Mouse (Mus musculus) lung, postnatal 10 days (tissue): ENCODE results near the gene Map4.

Experiments used
- DNase-seq: peaks from one replicate; pipeline ENCODE4 v3.0.0; 2021

Map4 gene

GRCm38 (mm10) chr9:109931257-109932171, at the start of gene Map4:
Gene Map4, plus strand, starts transcription at chr9:109931460.
- peak; percentile 99 for DNase-seq

DNA sequence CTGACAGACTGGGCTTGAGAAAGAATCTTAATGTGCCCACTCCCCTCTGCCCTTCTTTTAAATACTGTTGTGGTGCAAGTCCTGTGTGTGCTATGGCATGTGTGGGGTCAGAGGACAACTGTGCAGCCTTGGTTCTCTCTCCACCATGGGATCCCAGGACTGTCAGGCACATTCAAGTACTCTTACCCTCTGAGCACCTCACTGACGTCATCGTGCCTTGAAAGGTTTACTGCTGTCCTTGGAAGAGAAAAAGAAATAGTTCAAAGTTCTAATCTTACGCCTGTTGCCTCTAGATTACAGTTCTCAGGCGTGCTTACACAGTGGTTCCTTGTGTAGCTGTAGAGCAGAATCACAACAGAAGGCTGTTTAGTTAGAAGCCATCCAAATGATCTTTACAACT, 45.0 kb upstream of the Map4 start:
- no peak for DNase-seq

DNA sequence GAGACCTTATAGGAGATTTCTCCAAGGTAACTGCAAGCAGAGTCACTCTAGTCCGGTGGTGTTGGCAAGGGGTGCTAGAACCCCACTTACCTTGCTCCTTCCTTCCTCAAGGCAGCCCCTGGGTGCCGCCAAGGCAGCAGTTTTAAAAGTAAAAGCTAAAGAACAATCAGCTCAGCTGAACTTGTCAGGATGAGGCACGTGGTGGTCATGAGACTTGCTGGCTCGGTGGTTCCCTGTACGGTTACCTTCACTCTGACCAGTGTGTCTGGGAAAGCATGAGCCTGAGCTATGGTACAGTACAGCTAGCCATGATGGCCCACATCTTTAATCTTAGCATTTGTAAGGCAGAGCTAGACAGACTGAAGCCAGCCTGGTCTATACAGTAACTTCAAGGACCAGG, 43.9 kb upstream of the Map4 start:
- DNase-seq = no peak

- no peak for DNase-seq
Observed at GRCm38 (mm10) chr9:109891501-109891900, 39.8 kb upstream of the Map4 start.

DNA sequence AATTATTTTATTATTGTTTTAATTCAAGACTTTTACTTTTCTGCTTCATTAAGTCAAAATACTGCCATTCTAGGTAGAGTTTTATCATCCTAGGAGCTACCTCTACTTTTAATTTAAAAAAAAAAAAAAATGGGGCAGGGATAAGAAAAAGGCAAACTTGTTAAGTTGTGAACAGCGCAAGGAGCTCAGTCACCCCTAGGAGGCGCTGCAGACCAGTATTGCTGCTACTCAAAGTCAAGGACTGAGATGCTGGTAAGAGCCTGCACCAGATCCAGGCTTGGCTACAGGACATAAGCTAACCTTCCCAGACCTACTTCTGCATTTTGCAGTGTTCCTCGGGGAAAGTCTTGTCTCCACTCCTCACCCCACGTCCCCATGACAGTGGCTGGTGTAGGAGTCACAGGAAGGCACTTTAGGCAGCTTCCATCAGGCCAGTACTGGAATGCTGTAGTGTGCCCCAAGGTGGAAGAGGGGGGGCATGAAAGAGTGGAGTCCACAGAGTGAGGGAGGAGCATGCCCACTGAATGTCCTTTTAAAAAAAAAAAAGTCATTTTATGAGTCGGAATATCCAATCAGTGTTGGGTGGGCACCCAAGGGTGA, 38.5 kb upstream of the Map4 start:
- peak; percentile 88 for DNase-seq

DNA sequence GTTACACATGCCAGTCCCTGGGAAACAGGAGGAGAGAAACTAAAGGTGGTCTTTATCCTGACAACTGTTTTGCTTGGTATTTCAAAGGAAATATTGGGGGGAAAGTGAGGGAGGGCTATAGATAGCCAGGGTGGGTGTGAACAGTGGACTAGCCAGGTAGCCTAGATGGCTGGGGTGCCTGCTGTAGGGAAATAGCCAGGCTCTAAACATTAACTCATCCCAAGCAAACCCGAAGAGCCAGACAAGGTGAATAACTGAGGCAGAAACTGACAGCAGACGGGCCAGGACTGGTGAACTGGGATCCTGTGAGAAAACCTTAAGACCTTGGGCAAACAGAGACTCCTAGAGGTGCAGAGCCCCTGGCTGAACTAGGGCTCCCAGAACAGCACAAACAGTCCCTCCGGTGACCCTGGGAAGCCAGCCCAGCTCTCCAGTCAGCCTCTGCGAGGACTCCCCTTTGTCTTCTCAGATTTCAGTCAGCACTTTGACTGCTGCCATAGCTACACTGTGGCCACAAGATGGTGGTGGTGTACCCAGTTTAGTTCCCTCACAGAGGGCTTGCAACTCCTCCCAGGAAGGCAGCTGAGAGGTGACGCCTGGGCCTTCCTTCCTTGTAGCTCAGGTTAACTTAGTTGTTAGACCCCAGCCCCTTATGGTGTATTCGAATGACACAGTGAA, 36.7 kb upstream of the Map4 start:
- DNase-seq = peak; percentile 88

DNA sequence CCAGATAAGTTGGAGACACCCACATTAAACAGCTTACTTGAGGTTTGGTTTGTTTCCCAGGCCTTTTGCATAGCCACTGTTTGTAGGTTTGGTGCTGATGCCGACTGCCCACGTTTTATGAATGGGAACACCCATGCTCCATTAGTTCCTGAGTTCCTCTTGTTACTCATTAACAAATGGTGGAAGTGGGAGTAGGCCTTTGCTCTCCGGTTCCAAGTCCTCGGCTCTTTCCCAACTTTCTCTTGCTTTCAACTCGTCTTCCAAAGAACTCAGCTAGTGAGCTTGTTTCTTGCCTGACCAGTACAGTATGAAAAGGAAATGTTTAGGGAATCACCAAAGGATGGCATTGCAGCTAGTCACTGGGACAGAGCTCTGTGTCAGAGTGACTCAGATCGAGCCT, 35.7 kb upstream of the Map4 start:
- peak; percentile 32 for DNase-seq

- no peak for DNase-seq
Observed at GRCm38 (mm10) chr9:109896253-109897150, 34.8 kb upstream of the Map4 start.

DNA sequence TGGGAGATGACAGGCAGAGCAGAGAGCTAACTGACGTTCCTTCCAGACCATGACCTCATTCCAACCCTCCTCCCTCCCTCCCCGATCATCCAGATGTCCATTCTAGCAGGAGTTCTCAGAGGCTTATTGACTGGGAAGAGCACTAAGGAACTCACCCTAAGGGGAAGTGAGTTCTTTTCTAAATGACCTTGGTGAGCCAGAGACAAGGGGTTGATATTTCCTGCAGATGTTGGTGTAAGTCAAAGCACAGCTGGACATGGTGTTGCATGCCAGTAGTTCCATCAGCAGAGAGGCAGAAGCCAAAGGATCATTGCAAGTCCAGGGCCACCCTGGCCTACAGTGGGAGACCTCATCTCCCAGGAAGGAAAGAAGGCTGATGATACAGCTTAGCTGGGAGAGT, 33.2 kb upstream of the Map4 start:
- no peak for DNase-seq

- no peak for DNase-seq
Observed at GRCm38 (mm10) chr9:109899361-109899760, 31.9 kb upstream of the Map4 start.

- DNase-seq = peak; percentile 61
Observed at GRCm38 (mm10) chr9:109899774-109900173, 31.5 kb upstream of the Map4 start.

GRCm38 (mm10) chr9:109900604-109901003, 30.7 kb upstream of the Map4 start:
- no peak for DNase-seq

GRCm38 (mm10) chr9:109902246-109902645, 29.0 kb upstream of the Map4 start:
- DNase-seq = no peak

DNA sequence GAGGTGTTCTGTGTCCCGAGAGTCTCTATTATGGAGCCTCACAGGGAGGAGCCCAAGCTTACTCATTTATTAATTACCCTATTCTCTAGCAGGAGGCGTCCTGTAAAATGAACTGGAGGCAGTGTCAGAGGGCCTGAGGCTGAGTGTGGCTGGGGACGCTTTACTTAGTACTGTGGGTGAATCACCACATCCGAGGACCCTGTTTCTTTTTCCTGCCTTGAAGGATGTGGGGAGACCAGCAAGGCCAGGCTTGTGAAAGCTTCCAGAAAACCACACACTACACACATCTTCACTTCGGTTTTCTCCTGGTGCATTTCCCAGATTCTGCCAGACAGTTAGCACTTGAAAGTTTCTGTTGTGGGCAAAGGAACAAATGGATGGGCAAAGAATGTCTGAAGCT, 28.5 kb upstream of the Map4 start:
- no peak for DNase-seq

- DNase-seq = peak; percentile 73
Observed at GRCm38 (mm10) chr9:109907300-109907699, 24.0 kb upstream of the Map4 start.

- DNase-seq = no peak
Observed at GRCm38 (mm10) chr9:109907774-109908465, 23.3 kb upstream of the Map4 start.

DNA sequence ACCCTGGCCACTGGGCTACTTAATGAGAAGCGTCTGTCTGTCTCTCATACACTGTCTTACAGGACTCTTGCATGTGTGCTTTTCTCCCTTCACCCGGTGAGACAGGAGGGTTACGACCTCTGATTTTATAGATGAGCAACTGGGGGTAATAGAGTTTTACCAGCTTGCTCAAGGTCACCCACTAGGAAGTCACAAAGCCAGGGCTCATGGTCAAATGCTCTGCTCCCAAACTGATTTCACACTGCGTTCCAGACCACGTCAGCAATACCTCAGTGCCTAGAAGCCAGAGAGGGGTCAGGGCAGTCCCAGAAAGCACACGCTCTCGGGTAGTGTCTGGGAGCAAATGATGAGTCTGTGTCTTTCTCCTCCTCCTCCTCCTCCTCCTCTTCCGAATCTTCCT, 22.2 kb upstream of the Map4 start:
- no peak for DNase-seq

DNA sequence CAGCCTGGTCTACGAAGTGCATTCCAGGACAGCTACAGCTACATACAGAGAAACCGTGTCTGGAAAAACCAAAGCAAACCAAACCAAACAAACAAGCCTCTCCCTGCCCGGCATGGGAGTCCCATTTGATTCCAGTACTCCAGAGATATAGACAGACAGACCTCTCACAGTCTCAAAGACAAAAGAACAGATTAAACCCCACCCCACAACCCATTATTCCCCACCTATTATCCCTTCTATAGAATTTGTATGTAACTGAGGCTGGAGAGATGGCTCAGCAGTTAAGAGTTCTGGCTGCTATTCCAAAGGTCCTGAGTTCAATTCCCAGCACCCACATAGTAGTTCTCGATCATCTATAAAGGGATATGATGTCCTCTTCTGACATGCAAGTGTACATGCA, 21.3 kb upstream of the Map4 start:
- no peak for DNase-seq

DNA sequence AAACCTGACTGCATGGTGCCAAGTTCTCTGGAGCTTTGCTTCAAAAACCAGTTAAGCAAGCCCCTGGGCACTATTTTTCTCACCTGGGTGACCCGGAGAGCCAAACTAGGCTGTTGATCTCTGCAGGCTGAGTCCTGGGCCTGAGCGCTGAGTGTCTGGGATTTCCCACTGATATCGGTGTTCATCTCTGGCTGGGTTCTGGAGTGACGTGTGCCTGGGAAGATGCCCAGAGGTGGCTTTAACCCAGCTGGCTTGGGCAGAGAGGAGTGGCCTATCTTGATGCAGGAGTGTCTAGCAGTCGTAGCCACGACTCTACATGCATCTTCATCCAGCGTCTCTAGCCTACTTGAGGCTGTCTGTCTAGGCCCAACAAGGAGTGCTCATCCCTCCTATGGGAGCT, 19.5 kb upstream of the Map4 start:
- no peak for DNase-seq

GRCm38 (mm10) chr9:109914269-109914926, 16.9 kb upstream of the Map4 start:
- peak; percentile 23 for DNase-seq

DNA sequence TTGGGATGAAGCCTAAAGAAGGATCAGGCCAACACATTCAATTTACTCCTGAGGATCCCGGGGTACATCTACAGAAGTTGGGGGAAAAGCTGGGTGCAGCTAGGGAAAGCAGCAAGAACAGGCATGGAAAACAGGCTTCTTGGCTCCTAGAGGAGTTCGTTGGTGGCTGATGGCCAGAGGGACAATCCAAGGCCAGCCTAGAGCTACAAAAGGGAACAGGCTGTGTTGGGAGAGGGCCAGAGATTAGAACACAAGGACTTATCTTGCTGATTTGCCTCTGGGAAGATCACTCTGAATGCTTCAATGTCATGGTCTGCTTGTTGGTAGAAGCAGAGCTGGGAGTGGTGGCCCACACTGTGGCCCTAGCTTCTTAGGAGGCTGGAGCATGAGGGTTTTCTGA, 13.3 kb upstream of the Map4 start:
- DNase-seq = no peak

- no peak for DNase-seq
Observed at GRCm38 (mm10) chr9:109929131-109929530, 2.1 kb upstream of the Map4 start.
